Mouse (Mus musculus): ENCODE data around the gene Gfm2.

Gene Gfm2

DNA sequence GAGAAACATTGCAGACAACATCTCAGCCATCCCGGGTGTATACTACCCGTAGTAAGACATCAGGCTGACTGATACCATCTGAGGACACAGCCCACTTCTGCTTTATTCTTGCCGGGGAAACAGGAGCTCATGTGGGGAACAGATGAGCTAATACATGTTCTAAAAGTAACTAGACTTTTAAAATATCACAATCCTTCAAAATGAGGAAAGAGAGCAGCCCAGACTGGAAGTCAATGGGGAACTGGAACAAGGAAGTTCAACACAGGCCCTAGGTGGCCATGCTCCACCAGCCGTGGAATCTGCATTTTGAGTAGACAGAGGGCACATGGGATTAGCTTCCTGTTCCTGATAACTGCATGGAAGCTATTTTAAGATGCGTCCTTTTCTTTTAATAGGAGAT is 50.0 kb downstream of the Gfm2 start:
- no peak for DNase-seq (ENCODE audit: low spot score in 2 of 2)

DNA sequence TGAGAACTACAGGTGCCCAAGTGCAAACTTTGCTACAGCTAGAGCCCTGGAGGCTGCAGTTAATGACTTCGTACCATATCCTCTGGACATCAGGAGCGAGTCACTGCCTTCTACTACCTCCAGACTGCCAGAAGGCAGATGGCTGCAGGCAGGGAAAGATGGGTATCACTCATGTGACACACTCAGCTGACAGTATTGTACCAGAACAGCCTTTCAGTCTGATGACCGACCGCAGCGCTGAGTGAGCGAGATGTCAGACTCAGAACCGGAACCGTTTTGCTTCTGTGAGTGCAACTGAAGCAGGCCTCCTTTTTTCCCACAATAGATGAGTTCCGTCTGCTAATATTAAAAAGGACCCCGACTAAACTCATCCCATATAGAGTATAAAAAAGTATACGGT is 54.9 kb downstream of the Gfm2 start:
- no peak for DNase-seq (ENCODE audit: low spot score in 2 of 2)

DNA sequence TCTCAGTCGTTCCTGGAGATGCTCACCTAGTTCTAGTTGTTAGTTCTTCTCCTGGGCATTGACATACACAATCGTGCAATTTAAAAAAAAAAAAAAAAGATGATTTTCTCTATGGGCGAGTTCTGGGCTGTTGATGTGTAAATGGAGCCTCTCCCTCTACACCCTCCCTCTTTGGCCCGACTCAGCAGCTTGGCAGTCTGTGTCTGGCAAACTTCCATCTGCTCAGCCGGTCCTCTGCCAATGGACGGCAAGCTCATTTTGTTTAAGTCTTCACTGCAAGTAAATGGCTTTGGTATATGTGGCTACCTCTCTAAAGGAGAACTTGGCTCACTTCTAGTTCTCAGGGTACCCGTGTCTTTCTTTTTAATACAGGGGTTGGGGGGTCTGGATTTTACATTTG is 55.7 kb downstream of the Gfm2 start:
- DNase-seq (ENCODE audit: low spot score in 2 of 2), result no peak

DNA sequence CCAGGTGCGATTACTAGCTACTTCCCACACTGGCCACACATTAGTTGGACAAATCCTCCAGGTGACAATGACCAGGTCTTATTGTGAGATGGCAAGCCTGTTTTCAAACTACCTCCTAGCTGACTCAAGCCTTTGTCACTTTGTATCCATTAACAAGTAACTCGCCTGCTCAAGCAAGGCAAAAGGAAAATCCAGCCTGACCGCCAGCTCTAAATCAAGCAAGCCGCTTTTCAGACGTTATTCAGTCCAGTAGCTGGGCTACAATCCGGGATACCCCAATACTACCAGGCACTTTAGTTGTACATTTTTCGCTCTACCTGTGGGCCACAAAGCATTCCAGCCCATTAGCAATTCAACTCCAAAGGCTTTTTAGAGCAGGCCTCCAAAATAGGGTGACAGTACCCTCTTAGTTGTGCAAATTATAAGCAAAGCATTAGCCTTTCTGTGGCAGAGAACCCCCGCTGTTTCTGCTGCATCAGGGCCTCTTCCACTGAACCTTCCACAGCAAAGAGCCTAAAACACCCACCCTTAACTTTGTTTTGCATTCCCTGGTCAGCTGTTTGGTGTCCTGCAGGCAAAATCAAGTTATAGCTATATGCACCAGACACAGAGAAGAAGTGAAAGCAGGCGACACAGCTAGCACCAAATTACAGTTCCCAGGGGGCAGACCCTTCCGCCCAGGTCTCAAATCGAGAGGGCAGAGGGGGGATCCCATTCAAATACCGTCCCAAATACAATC is 58.6 kb downstream of the Gfm2 start:
- no peak for DNase-seq (ENCODE audit: low spot score in 2 of 2)

DNA sequence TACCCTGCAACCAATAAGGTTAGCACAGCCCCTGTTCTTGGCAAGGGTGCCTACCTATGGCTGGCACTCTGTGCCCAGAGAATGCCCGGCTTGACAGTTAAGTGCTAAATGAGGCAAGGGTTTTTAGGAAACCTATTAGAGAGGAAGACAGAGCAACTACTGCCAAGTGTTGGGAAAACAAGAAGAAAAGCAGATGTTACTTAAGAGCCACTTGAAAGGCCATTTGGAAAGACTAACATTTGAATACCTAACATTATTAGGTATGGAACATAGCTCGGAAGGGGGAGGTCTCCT is 59.1 kb downstream of the Gfm2 start:
- no peak for DNase-seq (ENCODE audit: low spot score in 2 of 2)

DNA sequence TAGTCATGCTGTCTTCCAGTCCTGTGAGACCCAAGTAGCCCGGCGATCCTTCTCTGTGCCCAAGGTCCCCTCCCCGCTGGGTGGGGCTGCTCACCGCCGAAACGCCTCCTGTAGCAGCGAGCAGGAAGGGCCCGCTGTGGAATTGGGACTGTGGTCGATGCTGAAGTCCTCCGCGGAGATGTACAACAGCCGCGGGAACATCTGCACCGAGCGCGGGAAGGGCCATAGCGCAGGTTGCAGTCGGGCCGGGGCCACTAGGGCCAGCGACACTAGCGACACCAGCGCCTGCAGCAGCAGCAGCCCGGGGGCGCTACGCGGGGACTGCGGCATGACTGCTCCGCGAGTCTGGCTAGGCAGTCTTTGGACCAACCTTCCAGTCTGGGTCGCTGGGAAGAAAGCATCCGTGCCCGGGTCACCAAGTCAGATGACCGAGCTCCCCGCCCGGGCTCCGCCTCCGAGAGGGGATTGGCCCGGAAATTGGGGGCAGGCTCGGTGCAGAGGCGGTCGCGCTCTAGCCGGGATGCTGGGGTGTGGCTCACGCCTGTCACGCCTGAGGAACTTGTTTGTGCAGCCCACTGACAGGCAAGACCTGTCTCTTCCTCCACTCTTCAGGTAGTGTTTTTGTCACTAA is 60.3 kb downstream of the Gfm2 start, which contains the start of gene Hexb:
Gene Hexb, minus strand, starts transcription at position 426 of the 631 bp plus-strand sequence.
- DNase-seq (ENCODE audit: low spot score in 2 of 2), result peak; percentile 83 to 86

DNA sequence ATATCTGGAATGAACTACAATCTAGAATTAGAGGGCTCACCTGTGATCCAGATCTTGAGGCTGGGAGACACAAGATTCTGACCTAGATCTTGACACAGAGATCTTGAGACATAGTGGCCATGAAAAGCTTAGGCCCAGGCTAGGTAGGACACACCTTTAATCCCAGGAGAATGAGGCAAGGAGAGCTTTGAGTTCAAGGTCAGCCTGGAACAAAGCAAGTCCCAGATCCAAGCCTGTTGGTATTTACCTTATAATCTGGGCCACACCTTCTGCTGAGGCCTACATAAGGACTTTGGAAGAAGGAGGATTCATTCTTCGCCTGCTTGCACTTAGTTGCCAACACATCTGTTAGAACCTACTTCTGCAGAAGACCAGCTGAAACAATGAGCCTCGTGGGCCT is 61.4 kb downstream of the Gfm2 start:
- no peak for DNase-seq (ENCODE audit: low spot score in 2 of 2)

DNA sequence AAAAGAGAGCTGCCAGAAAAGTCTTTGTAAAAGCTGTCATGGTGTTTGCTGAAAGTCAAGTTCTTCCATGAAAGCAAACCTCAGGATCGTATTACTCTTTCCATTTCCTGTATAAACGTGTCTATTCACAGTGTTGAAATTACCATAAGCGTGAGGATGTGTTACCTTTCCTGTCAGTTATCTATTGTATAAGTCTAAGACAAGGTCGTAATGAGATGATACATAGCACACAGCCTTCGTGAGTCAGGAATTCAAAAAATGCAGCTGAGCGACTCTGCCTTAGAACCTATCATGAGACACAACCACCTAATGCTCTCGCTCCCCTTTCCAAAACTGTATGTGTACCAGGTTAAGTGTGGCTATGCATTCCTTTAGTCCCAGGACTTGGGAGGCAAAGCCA is 63.3 kb downstream of the Gfm2 start:
- no peak for DNase-seq (ENCODE audit: low spot score in 2 of 2)

DNA sequence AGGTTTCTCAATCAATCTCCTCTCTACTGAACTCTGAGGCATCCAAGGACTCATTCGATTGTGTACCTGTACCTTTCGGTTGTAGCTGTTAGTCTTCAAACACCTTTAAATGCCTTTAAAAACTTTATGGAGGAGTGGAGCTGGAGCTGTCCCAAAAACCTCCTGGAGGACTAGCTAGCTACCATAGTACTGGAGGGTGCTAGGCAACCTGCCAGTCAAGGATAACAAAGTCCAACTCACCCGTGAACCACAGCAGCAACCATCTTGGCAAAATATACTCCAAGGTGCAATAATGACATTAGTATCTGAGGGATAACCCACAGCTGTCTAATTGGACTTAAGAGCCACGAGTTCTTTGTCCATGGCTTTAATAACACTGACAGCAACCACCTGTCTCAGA is 64.2 kb downstream of the Gfm2 start:
- no peak for DNase-seq (ENCODE audit: low spot score in 2 of 2)

DNA sequence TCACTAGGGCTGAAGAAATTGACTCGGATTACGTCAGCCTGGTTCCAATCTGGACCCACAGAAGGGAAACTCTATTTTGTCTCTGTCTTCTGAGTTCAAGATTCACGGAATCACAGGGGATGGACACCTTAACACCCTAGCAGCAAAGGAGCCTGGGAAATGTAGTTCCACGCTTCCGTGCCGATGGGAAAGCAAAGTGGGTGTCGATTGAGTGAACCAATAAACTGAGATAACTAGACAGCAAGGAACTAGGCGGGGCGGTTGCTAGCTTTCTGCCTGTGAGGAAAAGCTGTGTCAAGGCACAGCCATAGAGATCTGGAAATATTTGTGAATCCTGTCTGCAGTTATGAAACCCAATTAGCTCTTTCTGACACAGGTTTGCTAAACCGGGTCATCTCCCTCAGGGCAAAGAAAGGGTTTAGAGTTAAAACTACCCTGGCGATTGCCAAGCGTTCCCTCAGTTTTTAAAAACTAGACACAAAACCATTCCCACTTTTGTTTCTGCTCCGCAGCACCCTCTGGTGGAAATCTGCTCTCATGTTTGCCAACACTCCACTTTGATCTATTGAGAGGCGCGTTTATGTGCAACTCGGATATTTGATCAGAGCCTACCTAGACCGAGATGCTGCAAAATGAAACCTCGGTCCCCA is 67.4 kb downstream of the Gfm2 start:
- DNase-seq (ENCODE audit: low spot score in 2 of 2), result peak; percentile 72 to 86

DNA sequence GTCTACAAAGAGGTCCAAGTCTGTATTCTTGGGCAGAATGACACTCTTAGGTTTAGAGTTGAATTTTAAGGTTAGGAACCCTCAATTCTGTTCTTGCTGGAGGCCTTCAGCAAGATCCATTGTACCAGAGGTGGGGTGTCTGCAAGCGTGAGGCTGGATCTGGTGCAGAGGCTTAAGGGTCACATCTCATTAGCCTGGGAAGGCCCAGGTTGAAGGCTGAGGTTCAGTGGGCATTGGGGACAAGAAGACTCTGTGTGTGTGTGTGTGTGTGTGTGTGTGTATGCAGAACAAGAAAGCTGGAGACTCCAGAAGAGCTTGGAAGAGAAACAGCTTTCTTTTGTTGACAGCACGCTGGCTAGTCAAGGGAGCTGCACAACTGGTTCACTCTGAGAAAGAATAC is 68.3 kb downstream of the Gfm2 start:
- no peak for DNase-seq (ENCODE audit: low spot score in 2 of 2)

DNA sequence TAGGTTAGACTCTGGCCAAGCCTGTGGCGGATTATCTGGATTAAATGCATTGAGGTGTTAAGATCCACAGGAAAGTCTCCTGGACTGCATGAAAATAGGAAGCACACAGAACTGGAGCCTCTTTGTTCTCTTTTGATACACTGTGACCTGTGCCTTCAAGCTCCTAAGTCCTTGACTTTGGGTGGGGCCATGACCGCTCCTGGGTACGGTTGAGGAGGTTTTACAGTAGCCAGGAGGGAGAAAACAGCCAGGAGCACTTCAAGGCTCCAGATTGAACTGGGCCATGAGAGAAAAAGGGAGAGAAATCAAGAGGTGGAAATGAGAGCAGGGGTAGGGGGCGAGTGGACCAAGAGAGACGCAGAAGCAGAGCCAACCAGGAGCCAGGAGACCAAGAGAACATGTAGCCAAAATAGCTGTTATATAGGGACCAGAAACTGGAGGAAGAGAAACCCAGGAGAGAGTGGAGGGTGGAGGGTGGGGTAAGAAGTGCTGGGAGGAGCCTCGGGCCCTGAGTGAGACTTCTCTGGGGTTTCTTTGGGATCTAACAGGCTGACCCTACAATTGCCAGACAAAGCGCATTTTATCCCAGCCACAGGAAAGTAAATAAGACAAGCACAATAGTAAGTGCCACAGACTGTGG is 69.9 kb downstream of the Gfm2 start:
- DNase-seq (ENCODE audit: low spot score in 2 of 2), result no peak

DNA sequence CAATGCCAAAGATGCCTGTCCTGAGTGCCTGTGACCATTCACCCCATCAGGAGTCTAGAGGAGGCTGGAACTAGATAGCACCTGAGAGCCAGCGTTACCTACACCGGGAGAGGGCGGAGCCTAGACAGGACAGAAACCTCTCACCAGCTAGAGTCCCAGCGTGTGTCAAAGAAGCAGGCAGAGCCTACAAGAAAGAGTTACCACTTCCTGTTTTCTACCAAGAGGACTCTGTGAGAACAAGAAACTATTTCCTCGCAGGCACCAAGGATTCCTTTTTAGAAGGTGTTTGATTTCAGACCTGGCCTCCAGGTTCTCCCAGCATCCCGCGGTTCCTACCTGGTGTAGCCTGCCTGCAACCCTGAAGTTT is 70.4 kb downstream of the Gfm2 start:
- peak; percentile 63 to 70 for DNase-seq (ENCODE audit: low spot score in 2 of 2)

DNA sequence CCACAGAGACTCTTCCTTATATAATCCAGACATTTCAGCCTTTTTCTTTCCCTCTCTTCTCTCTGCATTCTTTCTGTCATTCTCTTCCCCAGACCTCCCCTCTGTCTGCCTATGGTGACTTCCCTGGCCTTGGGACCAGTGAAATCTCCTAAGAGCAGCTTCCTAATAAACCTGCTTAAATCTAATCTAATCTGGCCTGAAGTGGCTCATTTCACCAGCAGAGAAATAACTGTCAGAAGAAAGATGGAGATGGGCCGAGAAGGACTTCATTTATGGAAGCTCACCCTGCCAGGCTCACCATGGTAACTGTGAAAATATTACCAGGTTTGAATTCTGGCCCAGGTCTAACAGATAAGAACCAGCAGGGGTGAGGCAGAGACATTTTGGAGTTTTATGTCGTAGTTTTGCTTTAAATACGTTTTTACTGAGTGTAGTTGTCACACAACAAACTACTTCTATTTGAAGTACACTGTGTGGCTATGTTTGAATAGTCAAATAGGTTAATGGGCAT is 70.8 kb downstream of the Gfm2 start:
- no peak for DNase-seq (ENCODE audit: low spot score in 2 of 2)

DNA sequence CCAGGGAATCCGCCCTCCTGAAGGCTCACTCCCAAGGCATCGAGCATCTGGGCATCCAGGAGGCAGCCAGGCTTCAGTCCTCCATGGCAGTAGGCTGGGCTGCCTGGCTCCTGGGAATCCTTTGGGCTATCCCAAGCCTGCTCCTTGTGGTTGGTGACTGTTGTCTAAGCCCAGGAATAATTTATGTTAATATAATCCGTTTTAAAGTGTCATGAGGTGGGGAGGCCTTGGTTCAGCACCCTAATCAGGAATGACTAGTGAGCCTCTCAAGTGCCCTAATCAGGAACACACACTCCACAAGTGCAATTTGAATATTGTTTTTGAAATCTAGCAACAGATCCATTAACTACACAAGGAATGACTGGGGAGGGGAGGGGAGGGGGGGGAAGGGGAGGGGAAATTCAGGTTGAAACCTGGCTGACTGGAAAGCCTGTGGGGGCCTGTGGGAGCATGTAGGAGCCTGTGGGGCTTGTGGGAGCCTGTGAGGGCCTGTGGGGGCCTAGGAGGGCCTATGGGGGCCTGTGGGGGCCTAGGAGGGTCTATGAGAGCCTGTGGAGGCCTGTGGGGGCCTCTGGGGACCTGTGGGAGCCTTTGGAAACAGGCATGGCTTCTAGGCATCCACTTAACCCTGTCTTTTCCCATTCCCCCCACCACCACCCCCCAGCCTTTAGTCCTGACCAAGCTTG is 77.0 kb downstream of the Gfm2 start:
- DNase-seq (ENCODE audit: low spot score in 2 of 2), result no peak

DNA sequence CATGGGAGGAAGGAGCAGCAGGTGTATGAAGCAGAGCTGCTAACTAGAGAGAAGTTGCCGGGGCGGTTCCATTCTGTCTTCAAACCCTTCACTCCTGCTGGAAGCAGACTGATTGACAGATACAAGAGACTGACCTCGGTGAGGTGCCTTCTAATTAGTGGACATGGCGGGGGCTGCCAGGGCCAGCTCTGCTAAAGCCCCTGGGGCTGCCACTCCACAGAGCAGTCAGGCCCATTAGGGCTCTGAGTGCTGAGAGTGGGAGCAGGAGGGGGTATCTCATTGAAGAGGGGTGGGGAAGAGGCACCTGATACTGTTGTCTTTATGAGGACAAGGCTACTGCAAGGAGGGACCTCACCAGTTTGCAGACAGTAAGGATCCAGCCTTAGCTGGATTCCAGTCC is 77.8 kb downstream of the Gfm2 start:
- DNase-seq (ENCODE audit: low spot score in 2 of 2), result no peak

DNA sequence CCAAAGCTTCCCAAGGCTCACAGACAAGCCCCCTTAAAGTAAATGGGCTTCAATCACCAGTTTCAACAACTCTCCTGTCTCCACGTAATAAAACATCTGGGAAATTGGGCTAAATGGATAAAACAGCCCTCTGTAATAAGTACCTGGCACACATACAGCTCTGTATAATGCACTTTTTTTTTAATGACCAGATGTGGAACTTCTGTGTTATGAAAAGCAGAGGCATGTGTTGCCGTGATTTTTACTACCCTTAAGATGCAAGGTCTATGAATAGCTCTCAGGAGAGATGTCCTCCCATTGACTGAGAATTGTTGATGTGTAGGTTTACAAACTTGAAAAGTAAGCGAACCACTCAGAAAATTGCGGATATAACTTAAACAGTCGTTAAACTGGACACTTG is 78.5 kb downstream of the Gfm2 start:
- DNase-seq (ENCODE audit: low spot score in 2 of 2), result no peak

DNA sequence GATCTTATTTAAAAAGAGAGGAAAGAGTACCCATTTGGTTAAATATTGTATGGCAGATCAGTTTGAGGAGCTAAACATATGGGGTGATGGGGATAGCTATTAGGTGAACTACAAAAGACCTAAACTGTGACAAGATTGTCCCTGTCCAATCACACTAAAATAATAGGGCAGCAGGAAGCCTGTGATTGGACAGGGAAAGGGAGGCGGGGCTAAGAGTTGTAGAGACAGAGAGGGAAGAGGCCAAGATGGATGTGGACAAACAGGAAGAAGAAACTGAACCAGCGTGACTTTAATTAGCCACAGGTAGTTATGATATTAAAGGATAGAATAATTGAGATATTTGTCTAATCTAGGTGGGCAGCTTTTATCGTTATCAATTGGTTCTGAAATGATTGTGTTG is 82.3 kb downstream of the Gfm2 start:
- no peak for DNase-seq (ENCODE audit: low spot score in 2 of 2)

DNA sequence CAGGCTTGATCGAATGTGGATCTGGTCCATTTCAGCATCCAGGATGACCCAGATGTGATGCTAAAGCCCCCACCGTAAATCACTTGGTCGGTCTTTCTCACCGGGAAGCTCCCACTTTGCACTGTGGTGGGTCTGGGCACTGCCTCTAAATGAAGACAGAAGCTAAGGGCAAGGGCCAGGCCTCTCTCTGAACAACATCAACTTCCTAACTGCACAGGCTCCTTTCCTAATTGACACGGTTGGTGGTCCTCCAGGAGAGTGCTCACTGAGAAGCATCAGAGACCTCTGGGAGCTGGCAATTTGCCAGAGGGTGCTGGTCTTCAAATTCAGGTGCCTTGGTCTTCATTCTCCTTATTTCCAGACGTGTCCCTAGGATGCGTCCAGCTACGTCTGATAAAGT is 86.1 kb downstream of the Gfm2 start:
- DNase-seq (ENCODE audit: low spot score in 2 of 2), result no peak

DNA sequence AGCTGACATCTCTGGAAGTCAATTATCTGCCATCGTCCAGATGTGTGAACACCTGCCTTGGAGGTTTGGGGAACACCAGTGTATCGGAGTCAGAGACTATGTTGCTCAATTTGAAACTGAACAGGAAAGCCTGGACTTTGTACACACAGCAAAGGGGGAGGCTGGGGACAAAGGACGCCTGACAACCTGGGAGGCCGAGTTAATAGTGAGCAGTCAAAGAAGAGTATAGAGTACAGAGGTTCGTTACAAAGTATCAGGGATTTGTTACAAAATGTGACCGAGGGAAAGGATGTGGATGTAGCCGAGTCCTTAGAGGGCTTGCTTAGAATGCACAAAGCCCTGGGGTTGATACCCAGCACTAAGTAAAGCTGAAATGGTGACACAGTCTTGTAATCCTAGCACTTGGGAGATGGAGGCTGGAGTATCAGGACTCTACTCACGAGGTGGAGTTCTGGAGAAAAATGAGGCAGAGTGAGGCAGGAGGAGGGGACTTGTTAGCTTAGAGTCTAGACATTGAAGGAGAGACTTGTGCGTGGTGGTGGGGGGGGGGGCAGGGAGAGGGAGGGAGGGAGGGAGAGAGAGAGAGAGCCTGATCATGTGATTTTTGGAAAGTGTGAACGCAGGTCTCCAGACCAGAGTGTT is 86.7 kb downstream of the Gfm2 start:
- DNase-seq (ENCODE audit: low spot score in 2 of 2), result no peak

DNA sequence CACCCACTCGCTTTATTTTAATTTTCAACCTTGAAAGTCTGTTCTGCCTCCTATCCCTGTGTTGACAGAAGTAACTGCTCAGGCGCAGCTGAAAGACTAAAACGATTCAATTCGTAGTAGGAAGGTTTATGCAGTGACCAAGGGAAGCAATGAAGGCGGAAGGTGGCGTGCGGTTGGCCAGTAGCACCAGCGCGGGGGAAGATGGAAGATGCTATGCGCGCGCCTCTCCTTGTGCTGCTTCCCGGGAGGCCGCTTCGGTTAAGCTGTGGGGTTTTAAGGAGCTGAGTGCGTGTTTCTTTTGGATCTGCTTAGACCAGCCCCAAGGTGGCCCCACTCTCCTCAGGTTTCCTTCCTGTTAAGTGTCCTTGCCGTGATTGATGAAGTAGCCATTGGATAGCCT is 87.4 kb downstream of the Gfm2 start:
- DNase-seq (ENCODE audit: low spot score in 2 of 2), result no peak

DNA sequence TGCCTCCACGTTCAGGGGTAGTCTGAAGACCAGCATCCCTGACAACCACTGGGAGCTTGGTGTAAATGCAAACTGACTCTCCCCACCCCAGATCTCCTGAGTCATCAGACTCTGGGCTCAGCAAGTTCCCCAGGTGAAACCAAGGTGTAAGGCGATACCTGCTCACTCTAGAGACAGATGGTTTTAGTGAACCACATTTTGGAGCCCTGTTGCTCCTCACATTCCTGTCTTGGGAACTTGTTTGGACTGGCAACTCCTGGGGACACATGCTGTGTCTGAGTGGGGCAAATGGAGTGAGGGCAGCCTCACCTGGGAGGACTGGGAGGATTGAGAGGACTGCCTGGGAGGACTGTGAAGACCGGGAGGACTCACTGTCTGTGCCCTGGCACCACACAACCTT is 90.1 kb downstream of the Gfm2 start:
- no peak for DNase-seq (ENCODE audit: low spot score in 2 of 2)
